Mouse (Mus musculus) olfactory bulb, adult 2 months (tissue): ENCODE data around the gene Cdca4.

Source experiments
- CTCF ChIP-seq: fragments of 200-500 bp; IDR thresholded peaks from 2 replicates; pipeline ENCODE4 v1.5.1; 2012; ENCODE audit warnings: low read depth, mild to moderate bottlenecking, low read length, moderate library complexity; ENCODE audit not compliant: insufficient read depth
- POLR2A ChIP-seq: fragments of 200-500 bp; IDR thresholded peaks from 2 replicates; pipeline ENCODE4 v1.6.1; 2012; ENCODE audit warnings: mild to moderate bottlenecking, low read depth, low read length, moderate library complexity; ENCODE audit not compliant: insufficient read depth

DNA sequence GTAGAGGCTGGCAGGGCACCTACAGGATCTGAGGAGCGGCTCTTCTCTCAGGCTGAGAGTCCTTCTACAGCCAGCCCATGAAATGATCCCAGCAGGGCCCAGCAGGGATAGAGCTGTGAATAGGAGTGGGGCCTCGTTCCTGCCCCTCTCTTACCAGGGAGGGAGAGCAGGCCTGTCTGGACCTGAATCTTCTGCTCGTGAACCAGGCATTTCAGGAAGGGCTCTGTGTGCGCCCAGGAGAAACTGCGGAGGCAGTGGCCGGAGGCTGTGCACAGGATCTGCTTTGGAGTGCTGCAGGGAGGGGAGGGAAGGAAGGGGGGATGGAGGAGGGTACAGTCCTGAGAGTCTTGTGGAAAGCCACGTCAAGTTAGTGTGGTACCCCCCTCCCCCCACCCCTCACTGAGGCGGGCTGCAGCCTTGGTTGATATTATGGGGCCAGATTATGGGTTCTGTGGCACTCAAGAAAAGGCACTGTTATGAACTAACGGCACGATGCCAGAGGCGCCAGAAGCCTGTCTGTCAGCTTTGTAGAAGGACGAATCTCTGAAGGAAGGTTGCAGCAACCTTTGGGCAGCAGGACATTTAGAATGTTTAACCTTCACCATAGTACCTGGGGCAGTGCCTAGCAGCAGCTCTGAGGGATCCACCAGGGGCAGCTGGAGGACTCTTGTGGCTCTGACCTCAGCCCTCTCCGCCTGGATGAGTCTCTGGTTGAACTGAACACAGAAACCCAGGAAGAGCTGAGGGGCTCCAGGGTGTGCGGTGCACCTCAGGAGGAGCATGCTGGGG, 14.3 kb downstream of the Cdca4 start:
- TF ChIP-seq CTCF (no peak), POLR2A (no peak)
